8 mouse cellular contexts compared by ENCODE assay signal in the genomic region with DNA sequence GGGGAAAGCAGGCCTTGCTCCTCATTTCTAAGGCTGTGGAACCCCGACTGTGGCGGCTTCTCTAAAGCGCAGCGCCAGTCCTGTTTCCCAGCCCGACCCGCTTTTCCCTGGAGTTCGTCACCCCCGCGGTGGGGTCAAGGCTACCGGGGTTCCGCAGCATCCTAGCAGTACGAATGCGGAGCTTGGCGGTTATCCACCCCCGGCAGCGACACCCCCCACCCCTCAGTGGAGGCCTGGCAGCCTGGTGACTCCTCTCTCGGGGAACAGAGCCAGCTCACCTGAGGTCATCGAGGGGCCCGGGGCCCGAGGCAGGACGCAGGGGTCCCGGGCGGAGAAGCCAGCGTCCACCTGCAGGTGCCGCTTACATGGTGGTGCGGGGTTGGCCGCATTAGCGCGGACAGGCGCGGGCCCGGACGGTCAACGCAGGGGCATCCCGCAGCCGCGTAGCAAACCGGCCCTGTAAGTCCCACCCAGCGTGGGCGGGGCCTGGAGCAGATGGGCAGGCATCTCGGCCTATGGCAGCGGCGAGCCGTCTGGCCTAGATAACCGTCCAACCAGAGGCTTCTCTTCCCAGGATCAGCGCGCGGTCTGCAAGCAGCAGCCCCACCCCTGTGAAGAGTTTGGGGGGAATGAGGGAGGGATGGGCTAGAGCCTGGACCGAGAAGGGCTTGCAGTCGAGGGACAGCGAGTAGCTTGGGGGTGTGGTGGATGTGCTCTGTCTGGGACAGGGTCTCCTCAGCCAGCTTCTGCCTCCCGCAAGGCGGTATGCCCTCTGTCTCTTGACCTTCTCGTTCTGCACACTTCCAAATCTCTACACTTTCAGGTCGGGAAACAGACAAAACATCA. TPM values are rescaled to one million over a fixed set of nuclear protein-coding genes. Genes with fewer than 3 reads are reported as not detected.
A peak's percentile ranks its signal among the peaks of the same experiment; 100 is the strongest.
DNase-seq lines count a peak whose midpoint lies in the region; ATAC-seq and TF ChIP-seq lines count a peak whose summit lies in the region.

Gene Abhd8, minus strand, starts transcription at position 468 of the 846 bp plus-strand sequence.

- TF ChIP-seq CTCF in C2C12 (IDR thresholded peaks at IDR 0.05; ENCODE audit: control insufficient read depth, insufficient read depth, insufficient read length), result no peak
- no peak for TF ChIP-seq CTCF in brain, embryonic 14.5 days (IDR thresholded peaks at IDR 0.05; ENCODE audit: borderline replicate concordance, extremely low read depth, insufficient read depth, insufficient read length)

- H3K27me3 ChIP-seq in C2C12 (ENCODE audit: control insufficient read depth, insufficient read depth, insufficient read length), result no peaks in the 10 kb centered on the region
- H3K27me3 ChIP-seq in erythroblast, embryonic 14.5 days (ENCODE audit: control insufficient read depth), result no peaks in the 10 kb centered on the region
- peaks cover 14% of the 10 kb centered on the region for H3K27me3 ChIP-seq in heart, embryonic 12.5 days (replicated peaks)
- peaks cover 10% of the 10 kb centered on the region for H3K27me3 ChIP-seq in liver, embryonic 12.5 days (replicated peaks)
- H3K27me3 ChIP-seq in stomach, embryonic 15.5 days (replicated peaks), result no peaks in the 10 kb centered on the region

- H3K79me3 ChIP-seq in C2C12 (ENCODE audit: low read depth), result peaks cover 5% of the 10 kb centered on the region

- WGBS in heart, embryonic 12.5 days, result 0% methylated on average over 55 of the region's 55 CpGs
- WGBS in liver, embryonic 12.5 days (ENCODE audit: insufficient replicate concordance), result 3% methylated on average over 55 of the region's 55 CpGs
- under 1% methylated on average over 55 of the region's 55 CpGs for WGBS in stomach, embryonic 15.5 days

- H3K4me1 ChIP-seq in erythroblast, embryonic 14.5 days (ENCODE audit: control insufficient read depth), result peaks cover 53% of the 10 kb centered on the region
- peaks cover 23% of the 10 kb centered on the region for H3K4me1 ChIP-seq in heart, embryonic 12.5 days (replicated peaks)
- peaks cover 39% of the 10 kb centered on the region for H3K4me1 ChIP-seq in liver, embryonic 12.5 days
- H3K4me1 ChIP-seq in stomach, embryonic 15.5 days, result peaks cover 18% of the 10 kb centered on the region

- peaks cover 17% of the 10 kb centered on the region for H3K36me3 ChIP-seq in C2C12 (ENCODE audit: control insufficient read depth, insufficient read depth)
- H3K36me3 ChIP-seq in erythroblast, embryonic 14.5 days (ENCODE audit: control insufficient read depth), result peaks cover 33% of the 10 kb centered on the region
- H3K36me3 ChIP-seq in heart, embryonic 12.5 days, result peaks cover 27% of the 10 kb centered on the region
- peaks cover 38% of the 10 kb centered on the region for H3K36me3 ChIP-seq in liver, embryonic 12.5 days
- H3K36me3 ChIP-seq in stomach, embryonic 15.5 days, result peaks cover 10% of the 10 kb centered on the region; the same call in 1 of the 2 replicates

- DNase-seq in brain, embryonic 14.5 days (ENCODE audit: low read depth), result peak; percentile 99
- DNase-seq in kidney, postnatal 10 days, result peak; percentile 98
- peak; percentile 92 for DNase-seq in natural killer cell, adult 2 months (ENCODE audit: low spot score in 2 of 2)

- peak; percentile 84 for ATAC-seq in heart, embryonic 12.5 days (ENCODE audit: insufficient number of reproducible peaks, low FRiP score)
- ATAC-seq in liver, embryonic 12.5 days, result peak; percentile 79
- peak; percentile 86 for ATAC-seq in stomach, embryonic 15.5 days (ENCODE audit: insufficient read depth, low FRiP score, low read depth)

- peak; percentile 67; the same call in 1 of the 2 replicates for TF ChIP-seq POLR2A in brain, embryonic 14.5 days (IDR thresholded peaks at IDR 0.05; ENCODE audit: borderline replicate concordance, extremely low read depth, insufficient read depth, insufficient read length, poor library complexity, severe bottlenecking)

- H3K79me2 ChIP-seq in C2C12 (ENCODE audit: control insufficient read depth, insufficient read depth), result peaks cover 34% of the 10 kb centered on the region

- H3K4me2 ChIP-seq in heart, embryonic 12.5 days, result peak within 1 kb of the TSS; percentile 93
- peak within 1 kb of the TSS; percentile 97 for H3K4me2 ChIP-seq in liver, embryonic 12.5 days
- H3K4me2 ChIP-seq in stomach, embryonic 15.5 days, result peak within 1 kb of the TSS; percentile 92

- H3K9me3 ChIP-seq in erythroblast, embryonic 14.5 days (ENCODE audit: control insufficient read depth, low read length), result peaks cover 8% of the 10 kb centered on the region
- no peaks in the 10 kb centered on the region for H3K9me3 ChIP-seq in heart, embryonic 12.5 days (replicated peaks)
- no peaks in the 10 kb centered on the region for H3K9me3 ChIP-seq in liver, embryonic 12.5 days (replicated peaks)
- H3K9me3 ChIP-seq in stomach, embryonic 15.5 days, result no peaks in the 10 kb centered on the region

- peak within 1 kb of the TSS; percentile 50 for H3K4me3 ChIP-seq in C2C12 (ENCODE audit: insufficient read depth, poor library complexity, severe bottlenecking)
- H3K4me3 ChIP-seq in erythroblast, embryonic 14.5 days (replicated peaks), result peak within 1 kb of the TSS; percentile 81
- peak within 1 kb of the TSS; percentile 91 for H3K4me3 ChIP-seq in heart, embryonic 12.5 days
- peak within 1 kb of the TSS; percentile 84 for H3K4me3 ChIP-seq in liver, embryonic 12.5 days
- peak within 1 kb of the TSS; percentile 86 for H3K4me3 ChIP-seq in stomach, embryonic 15.5 days (replicated peaks)

- H3K27ac ChIP-seq in heart, embryonic 12.5 days (ENCODE audit: poor library complexity, severe bottlenecking), result peak within 1 kb of the TSS; percentile 83
- peak within 1 kb of the TSS; percentile 84 for H3K27ac ChIP-seq in liver, embryonic 12.5 days
- H3K27ac ChIP-seq in stomach, embryonic 15.5 days, result peak within 1 kb of the TSS; percentile 95

- H3ac ChIP-seq in C2C12 (ENCODE audit: control insufficient read depth, insufficient read length, low read depth), result peak within 1 kb of the TSS; percentile 92

- peak within 1 kb of the TSS; percentile 89 for H3K9ac ChIP-seq in heart, embryonic 12.5 days
- peak within 1 kb of the TSS; percentile 86 for H3K9ac ChIP-seq in liver, embryonic 12.5 days
- H3K9ac ChIP-seq in stomach, embryonic 15.5 days, result peak within 1 kb of the TSS; percentile 78

TF ChIP-seq in C2C12, 6 proteins besides CTCF, POLR2A, EP300 and RAD21:
- no peak for TF ChIP-seq MYOD1 (IDR thresholded peaks at IDR 0.05; ENCODE audit: control insufficient read depth, insufficient read length, low read depth)
- TF ChIP-seq FOSL1 (IDR thresholded peaks at IDR 0.05; ENCODE audit: insufficient read depth, low read length, poor library complexity, severe bottlenecking), result no peak
- TF ChIP-seq USF1 (IDR thresholded peaks at IDR 0.05; ENCODE audit: low read depth), result no peak
- no peak for TF ChIP-seq MYOG (IDR thresholded peaks at IDR 0.05; ENCODE audit: control insufficient read depth, extremely low read depth, insufficient read length)
- TF ChIP-seq CEBPB (IDR thresholded peaks at IDR 0.05; ENCODE audit: low read depth), result no peak
- TF ChIP-seq MAX (IDR thresholded peaks at IDR 0.05), result no peak

RNA-seq across cellular contexts. Expression of gene Abhd8, which starts in this region (rescaled TPM):
- 73.6 TPM for polyA plus RNA-seq in C2C12 (2012; fragmentation: generic; extraction: Trizol)
- 163 and 168 TPM in 2 replicates for polyA plus RNA-seq in brain, embryonic 14.5 days (2012; rRNA removed)
- polyA plus RNA-seq in erythroblast, embryonic 14.5 days (2012), result 3.9 and 4.7 TPM in 2 replicates
- 35.4 and 36.7 TPM in 2 replicates for polyA plus RNA-seq in heart, embryonic 12.5 days (2016; fragmentation: Nextera tagmentation; extraction: Ambion mirVana)
- 16.0 and 17.4 TPM in 2 replicates for polyA plus RNA-seq in liver, embryonic 12.5 days (2016; fragmentation: Nextera tagmentation; extraction: Ambion mirVana)
- polyA plus RNA-seq in stomach, embryonic 15.5 days (2015; fragmentation: Nextera tagmentation; extraction: Ambion mirVana), result 42.0 and 44.0 TPM in 2 replicates

Comparison
In these comparisons a context has a peak if more than half of its experiments do, and no peak if none do; other contexts are left out.
1. Peak in every context shown above with its lines: DNase-seq, ATAC-seq, H3K4me3 ChIP-seq and H3K27ac ChIP-seq.